Mouse (Mus musculus) left cerebral cortex, adult 11 months (tissue): ENCODE measurements around the gene Rps6ka3.

Source experiments
- DNase-seq: peaks from one replicate; pipeline ENCODE4 v3.0.0; 2022; ENCODE audit warnings: low spot score

The Rps6ka3 gene

GRCm38 (mm10) chrX:159321342-159321741, 111.2 kb downstream of the Rps6ka3 start:
- peak; percentile 33 for DNase-seq

- DNase-seq: no peak
Measured at GRCm38 (mm10) chrX:159364506-159364905, 154.4 kb downstream of the Rps6ka3 start.

- peak; percentile 27 for DNase-seq
Measured at GRCm38 (mm10) chrX:159371831-159372752, 162.0 kb downstream of the Rps6ka3 start, which contains the start of gene Eif1ax. Gene Eif1ax, plus strand, starts transcription at chrX:159372178.

- DNase-seq: no peak
Measured at GRCm38 (mm10) chrX:159372753-159373144, 162.6 kb downstream of the Rps6ka3 start.

GRCm38 (mm10) chrX:159387105-159387504, 177.0 kb downstream of the Rps6ka3 start:
- no peak for DNase-seq

GRCm38 (mm10) chrX:159388953-159389352, 178.8 kb downstream of the Rps6ka3 start:
- no peak for DNase-seq

- DNase-seq: no peak
Measured at GRCm38 (mm10) chrX:159390347-159390962, 180.3 kb downstream of the Rps6ka3 start.

GRCm38 (mm10) chrX:159391239-159391638, 181.1 kb downstream of the Rps6ka3 start:
- no peak for DNase-seq

GRCm38 (mm10) chrX:159409253-159409652, 199.1 kb downstream of the Rps6ka3 start:
- no peak for DNase-seq

GRCm38 (mm10) chrX:159414130-159414828, 204.2 kb downstream of the Rps6ka3 start, which contains the start of gene Map7d2:
Gene Map7d2, plus strand, starts transcription at chrX:159414572.
- DNase-seq: peak; percentile 27

- DNase-seq: no peak
Measured at GRCm38 (mm10) chrX:159414829-159415673, 204.9 kb downstream of the Rps6ka3 start.
